Mouse (Mus musculus) forebrain, embryonic 11.5 days (tissue): ENCODE results near the gene Ank. TPM values are rescaled to one million over a fixed set of nuclear protein-coding genes. Genes with fewer than 3 reads are reported as not detected.

ENCODE experiments used
- ATAC-seq: fragments of 200-750 bp; cut with Nextera tagmentation; replicated peaks from 2 replicates; pipeline ENCODE4 v1.8.0; 2017; ENCODE audit warnings: moderate TSS enrichment; ENCODE audit not compliant: low FRiP score
- DNase-seq: peaks from one replicate; pipeline ENCODE4 v3.0.0-alpha.2; 2017; ENCODE audit warnings: low spot score
- H3K27ac ChIP-seq: fragments of 300-500 bp; sonication (generic); 2 replicates; pipeline ENCODE4 v1.5.1; 2014; ENCODE audit warnings: low read depth, low read length
- H3K27me3 ChIP-seq: fragments of 300-500 bp; sonication (generic); 2 replicates; pipeline ENCODE4 v1.6.1; 2014; ENCODE audit warnings: mild to moderate bottlenecking, low read length, mixed read lengths; ENCODE audit not compliant: control insufficient read depth, insufficient read depth
- H3K36me3 ChIP-seq: fragments of 300-500 bp; sonication (generic); 2 replicates; pipeline ENCODE4 v1.6.1; 2014; ENCODE audit warnings: mild to moderate bottlenecking, low read length, moderate library complexity, mixed read lengths; ENCODE audit not compliant: control insufficient read depth, insufficient read depth
- H3K4me1 ChIP-seq: fragments of 300-500 bp; sonication (generic); replicated peaks from 2 replicates; pipeline ENCODE4 v1.6.1; 2014; ENCODE audit warnings: low read length, mixed read lengths; ENCODE audit not compliant: control insufficient read depth, insufficient read depth
- H3K4me2 ChIP-seq: fragments of 300-500 bp; sonication (generic); 2 replicates; pipeline ENCODE4 v1.6.1; 2014; ENCODE audit warnings: low read depth, mild to moderate bottlenecking, low read length, moderate library complexity, mixed read lengths; ENCODE audit not compliant: severe bottlenecking
- H3K4me3 ChIP-seq: fragments of 300-500 bp; sonication (generic); 2 replicates; pipeline ENCODE4 v1.5.1; 2014; ENCODE audit warnings: low read depth, low read length
- H3K9ac ChIP-seq: fragments of 300-500 bp; sonication (generic); 2 replicates; pipeline ENCODE4 v1.6.1; 2014; ENCODE audit warnings: low read length
- H3K9me3 ChIP-seq: fragments of 300-500 bp; sonication (generic); 2 replicates; pipeline ENCODE4 v1.6.1; 2016; ENCODE audit warnings: low read length, mixed read lengths; ENCODE audit not compliant: control insufficient read depth
- WGBS: fragments of 180-500 bp; shearing (Covaris S2); extraction: QIAGEN DNeasy Blood & Tissue Kit; methylation state at CpG from one replicate; pipeline ENCODE4 v1.1.7; 2014; 5-methylcytosine and 5-hydroxymethylcytosine counted together
- polyA plus RNA-seq: library from polyadenylated mRNA; unstranded; fragments of >200 nt; fragmentation: Nextera tagmentation; extraction: Ambion mirVana; gene quantifications from 2 replicates; pipeline ENCODE4 v1.2.1, GENCODE M21; 2014

Gene Ank
- polyA plus RNA-seq, 1 experiment from 2014 or later, result 6.8 TPM

- Histone ChIP-seq H3K4me3 (no peak overlapping the region), H3K4me2 (no peak overlapping the region), H3K27me3 (no peaks in the 10 kb centered on the region), H3K4me1 (no peaks in the 10 kb centered on the region), H3K9ac (no peak overlapping the region), H3K36me3 (no peaks in the 10 kb centered on the region), H3K27ac (no peak overlapping the region), H3K9me3 (no peaks in the 10 kb centered on the region)
- DNase-seq (no peak), ATAC-seq (no peak)
- WGBS, result 82% methylated on average over 8 of the region's 8 CpGs
Measured at GRCm38 (mm10) chr15:27574992-27575781, 108.7 kb downstream of the Ank start.

- H3K27ac ChIP-seq, result no peak overlapping the region
- H3K36me3 ChIP-seq, result no peaks in the 10 kb centered on the region
- H3K4me3 ChIP-seq, result no peak overlapping the region
- H3K9me3 ChIP-seq, result no peaks in the 10 kb centered on the region
- H3K9ac ChIP-seq, result no peak overlapping the region
- no peaks in the 10 kb centered on the region for H3K27me3 ChIP-seq
- no peak overlapping the region for H3K4me2 ChIP-seq
- DNase-seq, result no peak
- ATAC-seq, result no peak
- WGBS, result 99% methylated on average over 3 of the region's 3 CpGs
- no peaks in the 10 kb centered on the region for H3K4me1 ChIP-seq
Measured at GRCm38 (mm10) chr15:27575932-27576331, 109.5 kb downstream of the Ank start.

- no peak overlapping the region for H3K27ac ChIP-seq
- H3K4me3 ChIP-seq, result no peak overlapping the region
- H3K36me3 ChIP-seq, result no peaks in the 10 kb centered on the region
- DNase-seq (no peak), ATAC-seq (no peak)
- WGBS, result 87% methylated on average over 1 of the region's 1 CpGs
- no peak overlapping the region for H3K9ac ChIP-seq
- H3K4me2 ChIP-seq, result no peak overlapping the region
- H3K4me1 ChIP-seq, result peaks cover 8% of the 10 kb centered on the region
- no peaks in the 10 kb centered on the region for H3K9me3 ChIP-seq
- H3K27me3 ChIP-seq, result no peaks in the 10 kb centered on the region
Measured at GRCm38 (mm10) chr15:27576886-27577285, 110.4 kb downstream of the Ank start.

DNA sequence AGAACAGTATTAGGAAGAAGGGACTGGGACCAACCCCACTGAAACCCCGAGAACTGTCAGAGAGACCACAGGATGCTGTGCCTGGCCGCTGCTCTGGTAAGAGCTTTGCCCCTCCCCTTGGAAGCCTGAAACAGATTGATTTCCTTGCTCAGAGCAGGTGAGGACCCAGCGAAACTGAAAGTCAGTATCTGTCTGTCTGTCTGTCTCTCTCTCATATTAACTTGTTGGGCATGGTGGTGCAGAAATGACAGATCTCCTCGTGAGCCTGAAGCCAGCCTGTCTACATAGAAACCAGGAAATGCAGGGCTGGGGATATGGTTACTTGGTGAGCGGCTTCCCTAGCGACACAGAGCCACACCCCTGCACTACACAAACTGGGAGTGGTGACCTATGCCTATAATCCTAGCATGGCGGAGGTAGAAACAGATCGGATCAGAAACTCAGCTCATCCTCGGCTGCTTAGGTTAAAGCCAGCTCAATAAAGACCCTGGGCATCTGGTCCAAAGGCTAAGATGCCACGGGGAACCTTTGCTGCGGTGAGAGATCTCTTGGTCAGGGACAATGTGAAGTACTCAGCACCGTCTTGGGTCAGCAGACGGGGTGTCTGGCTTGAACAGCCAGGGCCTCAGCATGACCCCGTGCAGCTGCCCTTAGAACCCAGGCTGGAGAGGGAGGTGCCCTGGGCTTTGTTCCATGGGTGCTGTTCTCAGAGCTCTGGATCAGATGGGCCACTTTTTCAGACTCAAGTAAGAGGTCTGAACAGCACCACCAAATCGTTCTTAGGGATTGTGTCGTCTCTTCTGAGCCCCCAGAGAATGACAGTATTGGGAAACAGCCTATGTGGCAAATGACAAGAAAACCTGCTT lies 111.7 kb downstream of the Ank start:
- Histone ChIP-seq H3K9ac (no peak overlapping the region), H3K27me3 (no peaks in the 10 kb centered on the region), H3K4me3 (no peak overlapping the region), H3K9me3 (no peaks in the 10 kb centered on the region), H3K4me2 (no peak overlapping the region), H3K27ac (no peak overlapping the region), H3K36me3 (no peaks in the 10 kb centered on the region; the same call in 1 of the 2 replicates), H3K4me1 (peaks cover 9% of the 10 kb centered on the region)
- 83% methylated on average over 16 of the region's 16 CpGs for WGBS
- DNase-seq (no peak), ATAC-seq (no peak)

DNA sequence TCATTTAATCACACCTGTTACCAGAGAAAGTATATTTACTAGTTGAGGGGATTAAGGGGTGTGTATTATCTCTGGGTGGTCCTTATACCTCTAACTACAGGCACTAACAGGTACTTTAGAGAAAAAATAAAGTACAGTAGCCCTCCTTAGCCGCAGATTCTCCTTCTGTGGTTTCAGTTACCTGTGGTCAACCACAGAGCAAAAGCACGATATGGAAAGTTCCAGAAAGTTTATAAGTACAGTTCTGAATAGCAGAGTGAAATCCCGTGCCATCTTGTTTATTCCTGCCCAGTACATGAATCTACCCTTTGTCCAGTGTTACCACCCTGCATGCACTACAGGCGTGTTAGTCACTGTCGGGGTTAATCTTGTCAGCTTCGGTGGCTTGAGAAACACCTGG lies 112.4 kb downstream of the Ank start:
- Histone ChIP-seq H3K9me3 (no peaks in the 10 kb centered on the region), H3K9ac (no peak overlapping the region), H3K27me3 (no peaks in the 10 kb centered on the region), H3K4me3 (no peak overlapping the region), H3K4me2 (no peak overlapping the region), H3K27ac (no peak overlapping the region), H3K4me1 (peaks cover 9% of the 10 kb centered on the region), H3K36me3 (no peaks in the 10 kb centered on the region; the same call in 1 of the 2 replicates)
- ATAC-seq (no peak), DNase-seq (no peak)
- 91% methylated on average over 6 of the region's 6 CpGs for WGBS

GRCm38 (mm10) chr15:27579853-27580252 lies 113.4 kb downstream of the Ank start:
- no peak overlapping the region for H3K4me2 ChIP-seq
- no peaks in the 10 kb centered on the region for H3K27me3 ChIP-seq
- H3K27ac ChIP-seq, result no peak overlapping the region
- 88% methylated on average over 2 of the region's 2 CpGs for WGBS
- no peak overlapping the region for H3K4me3 ChIP-seq
- H3K4me1 ChIP-seq, result peaks cover 9% of the 10 kb centered on the region
- no peak overlapping the region for H3K9ac ChIP-seq
- no peak for DNase-seq
- no peak for ATAC-seq
- no peaks in the 10 kb centered on the region; the same call in 1 of the 2 replicates for H3K36me3 ChIP-seq
- H3K9me3 ChIP-seq, result no peaks in the 10 kb centered on the region

- H3K4me1 ChIP-seq, result peaks cover 9% of the 10 kb centered on the region
- DNase-seq (no peak), ATAC-seq (no peak)
- H3K36me3 ChIP-seq, result no peaks in the 10 kb centered on the region; the same call in 1 of the 2 replicates
- no peak overlapping the region for H3K9ac ChIP-seq
- H3K27me3 ChIP-seq, result no peaks in the 10 kb centered on the region
- no peak overlapping the region for H3K4me3 ChIP-seq
- no peak overlapping the region for H3K4me2 ChIP-seq
- 94% methylated on average over 1 of the region's 2 CpGs for WGBS
- H3K9me3 ChIP-seq, result no peaks in the 10 kb centered on the region
- no peak overlapping the region for H3K27ac ChIP-seq
Measured at GRCm38 (mm10) chr15:27580771-27581170, 114.3 kb downstream of the Ank start.

- ATAC-seq (peak; percentile 76), DNase-seq (peak; percentile 56)
- Histone ChIP-seq H3K9me3 (no peaks in the 10 kb centered on the region), H3K9ac (peak overlapping the region; percentile 35; the same call in 1 of the 2 replicates), H3K36me3 (no peaks in the 10 kb centered on the region; the same call in 1 of the 2 replicates), H3K4me1 (peaks cover 9% of the 10 kb centered on the region), H3K27ac (peak overlapping the region; percentile 50), H3K27me3 (no peaks in the 10 kb centered on the region), H3K4me2 (no peak overlapping the region), H3K4me3 (no peak overlapping the region)
- 6% methylated on average over 3 of the region's 3 CpGs for WGBS
Measured at GRCm38 (mm10) chr15:27581640-27582039, 115.2 kb downstream of the Ank start.
